Mouse (Mus musculus) bone marrow macrophage, adult 2 months (primary cell): ENCODE measurements around the gene Ccm2l. TPM values are rescaled to one million over a fixed set of nuclear protein-coding genes. Genes with fewer than 3 reads are reported as not detected.
A peak's percentile ranks its signal among the peaks of the same experiment; 100 is the strongest.

Experiments used
- H3K27ac ChIP-seq: 2 replicates; pipeline ENCODE4 v1.5.1; 2012; ENCODE audit warnings: low read depth, low read length; ENCODE audit not compliant: insufficient read depth
- H3K4me1 ChIP-seq: 2 replicates; pipeline ENCODE4 v1.6.1; 2012; ENCODE audit warnings: low read length; ENCODE audit not compliant: control insufficient read depth, insufficient read depth
- H3K4me3 ChIP-seq: 2 replicates; pipeline ENCODE4 v1.5.1; 2012; ENCODE audit warnings: mild to moderate bottlenecking, low read length, moderate library complexity; ENCODE audit not compliant: insufficient read depth
- CTCF ChIP-seq: IDR thresholded peaks from 2 replicates; pipeline ENCODE4 v1.5.1; 2012; ENCODE audit warnings: low read depth, mild to moderate bottlenecking, low read length, moderate library complexity
- POLR2A ChIP-seq: IDR thresholded peaks from 2 replicates; pipeline ENCODE4 v1.6.1; 2012; ENCODE audit warnings: mild to moderate bottlenecking, low read depth, low read length, borderline replicate concordance
- polyA plus RNA-seq: library from polyadenylated mRNA; stranded (reverse); fragments of >200 nt; gene quantifications from 2 replicates; pipeline ENCODE4 v1.2.4, GENCODE M21; 2012; ENCODE audit not compliant: missing spikeins, insufficient read depth, insufficient read length

The Ccm2l gene
- polyA plus RNA-seq, 1 experiment: not detected

GRCm38 (mm10) chr2:153071491-153072184 is 5.9 kb downstream of the Ccm2l start:
- Histone ChIP-seq H3K4me1 (peaks cover 6% of the 10 kb centered on the region), H3K4me3 (no peak overlapping the region)
- TF ChIP-seq CTCF: no peak
- no peak for TF ChIP-seq POLR2A

GRCm38 (mm10) chr2:153074651-153075050 is 8.9 kb downstream of the Ccm2l start:
- H3K4me3 ChIP-seq: no peak overlapping the region
- TF ChIP-seq CTCF (no peak), POLR2A (no peak)
- H3K27ac ChIP-seq: no peak overlapping the region
- H3K4me1 ChIP-seq: peaks cover 6% of the 10 kb centered on the region

More at GRCm38 (mm10) chr2:153071491-153072184, 5.9 kb downstream of the Ccm2l start:
- H3K27ac ChIP-seq: no peak overlapping the region

GRCm38 (mm10) chr2:153075961-153076360 is 10.2 kb downstream of the Ccm2l start:
- Histone ChIP-seq H3K27ac (no peak overlapping the region), H3K4me1 (peaks cover 6% of the 10 kb centered on the region), H3K4me3 (no peak overlapping the region)
- TF ChIP-seq POLR2A: no peak
- no peak for TF ChIP-seq CTCF

- peak; percentile 97 for TF ChIP-seq CTCF
- TF ChIP-seq POLR2A: no peak
- H3K4me3 ChIP-seq: no peak overlapping the region
These were observed 15.2 kb downstream of the Ccm2l start for GRCm38 (mm10) chr2:153080841-153081523.

GRCm38 (mm10) chr2:153081866-153082265 is 16.1 kb downstream of the Ccm2l start:
- Histone ChIP-seq H3K27ac (no peak overlapping the region), H3K4me3 (no peak overlapping the region)
- TF ChIP-seq CTCF: no peak
- no peak for TF ChIP-seq POLR2A

More at GRCm38 (mm10) chr2:153080841-153081523, 15.2 kb downstream of the Ccm2l start:
- peaks cover 28% of the 10 kb centered on the region for H3K4me1 ChIP-seq
- no peak overlapping the region for H3K27ac ChIP-seq

GRCm38 (mm10) chr2:153083275-153083674 is 17.5 kb downstream of the Ccm2l start:
- Histone ChIP-seq H3K27ac (peak overlapping the region; percentile 78), H3K4me1 (peaks cover 24% of the 10 kb centered on the region), H3K4me3 (no peak overlapping the region)
- TF ChIP-seq CTCF (no peak), POLR2A (no peak)

More at GRCm38 (mm10) chr2:153081866-153082265, 16.1 kb downstream of the Ccm2l start:
- H3K4me1 ChIP-seq: peaks cover 24% of the 10 kb centered on the region

- H3K4me1 ChIP-seq: peaks cover 25% of the 10 kb centered on the region
- peak overlapping the region; percentile 78 for H3K27ac ChIP-seq
- no peak for TF ChIP-seq CTCF
- TF ChIP-seq POLR2A: no peak
- H3K4me3 ChIP-seq: no peak overlapping the region
These were observed 18.1 kb downstream of the Ccm2l start for GRCm38 (mm10) chr2:153083824-153084223.

- Histone ChIP-seq H3K4me3 (no peak overlapping the region), H3K27ac (peak overlapping the region; percentile 78), H3K4me1 (peaks cover 31% of the 10 kb centered on the region)
- peak; percentile 47; the same call in 1 of the 2 replicates for TF ChIP-seq CTCF
- no peak for TF ChIP-seq POLR2A
These were observed 18.7 kb downstream of the Ccm2l start for GRCm38 (mm10) chr2:153084261-153084976.

GRCm38 (mm10) chr2:153085556-153085955 is 19.8 kb downstream of the Ccm2l start:
- TF ChIP-seq CTCF: no peak
- TF ChIP-seq POLR2A: no peak
- peaks cover 39% of the 10 kb centered on the region for H3K4me1 ChIP-seq

GRCm38 (mm10) chr2:153086166-153086565 is 20.4 kb downstream of the Ccm2l start:
- H3K4me1 ChIP-seq: peaks cover 44% of the 10 kb centered on the region
- TF ChIP-seq CTCF (no peak), POLR2A (no peak)
- H3K4me3 ChIP-seq: no peak overlapping the region
- H3K27ac ChIP-seq: no peak overlapping the region

More at GRCm38 (mm10) chr2:153085556-153085955, 19.8 kb downstream of the Ccm2l start:
- no peak overlapping the region for H3K27ac ChIP-seq
- H3K4me3 ChIP-seq: no peak overlapping the region

GRCm38 (mm10) chr2:153087091-153087490 is 21.3 kb downstream of the Ccm2l start:
- H3K4me3 ChIP-seq: no peak overlapping the region
- no peak for TF ChIP-seq CTCF
- no peak for TF ChIP-seq POLR2A
- peaks cover 47% of the 10 kb centered on the region for H3K4me1 ChIP-seq
- H3K27ac ChIP-seq: no peak overlapping the region
